Mouse (Mus musculus): ENCODE measurements around the gene Samd7. TPM values are rescaled to one million over a fixed set of nuclear protein-coding genes. Genes with fewer than 3 reads are reported as not detected.

The Samd7 gene
- polyA plus RNA-seq, 1 experiment from 2014 or later: not detected

Other genes starting within 250 kb of the Samd7 start
- 52.0 and 53.0 TPM in 2 replicates for gene Mecom, start 198.3 kb upstream of the Samd7 start, polyA plus RNA-seq (2016; fragmentation: Nextera tagmentation; extraction: Ambion mirVana)
- gene Actrt3, start 146.4 kb upstream of the Samd7 start, polyA plus RNA-seq (2016; fragmentation: Nextera tagmentation; extraction: Ambion mirVana): not detected in 2 replicates
- 30.0 and 32.1 TPM in 2 replicates for gene Mynn, start 144.2 kb upstream of the Samd7 start, polyA plus RNA-seq (2016; fragmentation: Nextera tagmentation; extraction: Ambion mirVana)
- not detected in 2 replicates for gene Lrriq4, start 101.8 kb upstream of the Samd7 start, polyA plus RNA-seq (2016; fragmentation: Nextera tagmentation; extraction: Ambion mirVana)
- 2.4 and 3.0 TPM in 2 replicates for gene Lrrc34, start 98.4 kb upstream of the Samd7 start, polyA plus RNA-seq (2016; fragmentation: Nextera tagmentation; extraction: Ambion mirVana)
- gene Lrrc31, start 46.5 kb upstream of the Samd7 start, polyA plus RNA-seq (2016; fragmentation: Nextera tagmentation; extraction: Ambion mirVana): not detected in 2 replicates
- gene Sec62, start 46.6 kb downstream of the Samd7 start, polyA plus RNA-seq (2016; fragmentation: Nextera tagmentation; extraction: Ambion mirVana): 44.8 and 58.1 TPM in 2 replicates
- 1.2 and 1.6 TPM in 2 replicates for gene Gpr160, start 109.7 kb downstream of the Samd7 start, polyA plus RNA-seq (2016; fragmentation: Nextera tagmentation; extraction: Ambion mirVana)
- 4.1 and 4.8 TPM in 2 replicates for gene Phc3, start 223.1 kb downstream of the Samd7 start, polyA plus RNA-seq (2016; fragmentation: Nextera tagmentation; extraction: Ambion mirVana)
- 43.5 TPM in 2 replicates for gene Prkci, start 249.5 kb downstream of the Samd7 start, polyA plus RNA-seq (2016; fragmentation: Nextera tagmentation; extraction: Ambion mirVana)